Mouse (Mus musculus): Measurements from ENCODE around the gene Pdzd9. TPM values are rescaled to one million over a fixed set of nuclear protein-coding genes. Genes with fewer than 3 reads are reported as not detected.

Pdzd9 gene
- polyA plus RNA-seq, 1 experiment from 2014 or later, result 0.60 TPM

- ATAC-seq (ENCODE audit: insufficient number of reproducible peaks, insufficient read depth, low FRiP score, low TSS enrichment), result no peak
- 88% methylated on average over 6 of the region's 6 CpGs for WGBS
- Histone ChIP-seq H3K4me3 (no peak overlapping the region), H3K4me1 (no peaks in the 10 kb centered on the region), H3K27ac (no peak overlapping the region), H3K36me3 (no peaks in the 10 kb centered on the region), H3K9ac (no peak overlapping the region), H3K4me2 (replicated peaks) (no peak overlapping the region), H3K9me3 (no peaks in the 10 kb centered on the region), H3K27me3 (no peaks in the 10 kb centered on the region)
Observed at GRCm38 (mm10) chr7:120685227-120685626, 15.1 kb upstream of the Pdzd9 start.

- Histone ChIP-seq H3K36me3 (no peaks in the 10 kb centered on the region), H3K27ac (no peak overlapping the region), H3K9ac (no peak overlapping the region), H3K4me1 (no peaks in the 10 kb centered on the region), H3K27me3 (no peaks in the 10 kb centered on the region), H3K4me3 (no peak overlapping the region), H3K4me2 (replicated peaks) (no peak overlapping the region), H3K9me3 (no peaks in the 10 kb centered on the region)
- 73% methylated on average over 2 of the region's 2 CpGs for WGBS
- ATAC-seq (ENCODE audit: insufficient number of reproducible peaks, insufficient read depth, low FRiP score, low TSS enrichment), result no peak
Observed at GRCm38 (mm10) chr7:120684731-120685161, 14.6 kb upstream of the Pdzd9 start.

- WGBS, result 83% methylated on average over 4 of the region's 4 CpGs
- no peaks in the 10 kb centered on the region for H3K9me3 ChIP-seq
- H3K4me3 ChIP-seq, result no peak overlapping the region
- H3K4me2 ChIP-seq (replicated peaks), result no peak overlapping the region
- no peak for ATAC-seq (ENCODE audit: insufficient number of reproducible peaks, insufficient read depth, low FRiP score, low TSS enrichment)
- no peaks in the 10 kb centered on the region for H3K27me3 ChIP-seq
- no peaks in the 10 kb centered on the region for H3K36me3 ChIP-seq
- no peak overlapping the region for H3K9ac ChIP-seq
- no peak overlapping the region for H3K27ac ChIP-seq
- H3K4me1 ChIP-seq, result peaks cover 15% of the 10 kb centered on the region
Observed at GRCm38 (mm10) chr7:120682002-120682401, 11.9 kb upstream of the Pdzd9 start.

GRCm38 (mm10) chr7:120679023-120679422 lies 8.9 kb upstream of the Pdzd9 start:
- WGBS, result 62% methylated on average over 8 of the region's 8 CpGs
- H3K4me2 ChIP-seq (replicated peaks), result peak overlapping the region; percentile 81
- H3K4me1 ChIP-seq, result peaks cover 20% of the 10 kb centered on the region
- no peaks in the 10 kb centered on the region for H3K9me3 ChIP-seq
- 0 out of 2 replicates have a peak overlapping the region, but pooled peaks have one; percentile 7 for H3K9ac ChIP-seq
- H3K4me3 ChIP-seq, result 0 out of 2 replicates have a peak overlapping the region, but pooled peaks have one; percentile 90
- H3K36me3 ChIP-seq, result no peaks in the 10 kb centered on the region
- no peaks in the 10 kb centered on the region for H3K27me3 ChIP-seq
- no peak overlapping the region for H3K27ac ChIP-seq
- no peak for ATAC-seq (ENCODE audit: insufficient number of reproducible peaks, insufficient read depth, low FRiP score, low TSS enrichment)

GRCm38 (mm10) chr7:120677764-120678531 lies 7.8 kb upstream of the Pdzd9 start:
- 2% methylated on average over 41 of the region's 42 CpGs for WGBS

GRCm38 (mm10) chr7:120677001-120677643 lies 7.0 kb upstream of the Pdzd9 start, which contains the start of gene Mosmo:
TSS of gene Mosmo (plus strand) at chr7:120677618.
- Histone ChIP-seq H3K27me3 (no peaks in the 10 kb centered on the region), H3K9me3 (no peaks in the 10 kb centered on the region), H3K4me1 (peaks cover 20% of the 10 kb centered on the region), H3K36me3 (no peaks in the 10 kb centered on the region), H3K4me3 (peak within 1 kb of the TSS; percentile 90), H3K9ac (peak within 1 kb of the TSS; percentile 95), H3K4me2 (replicated peaks) (peak within 1 kb of the TSS; percentile 81), H3K27ac (peak within 1 kb of the TSS; percentile 73)
- WGBS, result 1% methylated on average over 44 of the region's 44 CpGs
- peak; percentile 93 for ATAC-seq (ENCODE audit: insufficient number of reproducible peaks, insufficient read depth, low FRiP score, low TSS enrichment)

More at GRCm38 (mm10) chr7:120677764-120678531, 7.8 kb upstream of the Pdzd9 start:
- peak overlapping the region; percentile 95 for H3K9ac ChIP-seq
- peaks cover 20% of the 10 kb centered on the region for H3K4me1 ChIP-seq
- H3K27ac ChIP-seq, result 0 out of 2 replicates have a peak overlapping the region, but pooled peaks have one; percentile 60
- ATAC-seq (ENCODE audit: insufficient number of reproducible peaks, insufficient read depth, low FRiP score, low TSS enrichment), result peak; percentile 57
- H3K27me3 ChIP-seq, result no peaks in the 10 kb centered on the region
- no peaks in the 10 kb centered on the region for H3K9me3 ChIP-seq
- peak overlapping the region; percentile 81 for H3K4me2 ChIP-seq (replicated peaks)
- peak overlapping the region; percentile 90 for H3K4me3 ChIP-seq
- H3K36me3 ChIP-seq, result no peaks in the 10 kb centered on the region

- no peak overlapping the region for H3K4me2 ChIP-seq (replicated peaks)
- H3K27ac ChIP-seq, result no peak overlapping the region
- H3K4me3 ChIP-seq, result no peak overlapping the region
- ATAC-seq (ENCODE audit: insufficient number of reproducible peaks, insufficient read depth, low FRiP score, low TSS enrichment), result no peak
- no peaks in the 10 kb centered on the region for H3K4me1 ChIP-seq
- H3K27me3 ChIP-seq, result no peaks in the 10 kb centered on the region
- WGBS, result 66% methylated on average over 2 of the region's 2 CpGs
- no peaks in the 10 kb centered on the region for H3K9me3 ChIP-seq
- no peak overlapping the region for H3K9ac ChIP-seq
- H3K36me3 ChIP-seq, result no peaks in the 10 kb centered on the region
Observed at GRCm38 (mm10) chr7:120671271-120671670, 1.1 kb upstream of the Pdzd9 start.

- no peak overlapping the region for H3K27ac ChIP-seq
- 98% methylated on average over 4 of the region's 4 CpGs for WGBS
- H3K9me3 ChIP-seq, result no peaks in the 10 kb centered on the region
- no peaks in the 10 kb centered on the region for H3K4me1 ChIP-seq
- H3K4me2 ChIP-seq (replicated peaks), result no peak overlapping the region
- no peak for ATAC-seq (ENCODE audit: insufficient number of reproducible peaks, insufficient read depth, low FRiP score, low TSS enrichment)
- peaks cover 28% of the 10 kb centered on the region for H3K36me3 ChIP-seq
- H3K9ac ChIP-seq, result no peak overlapping the region
- H3K4me3 ChIP-seq, result no peak overlapping the region
- H3K27me3 ChIP-seq, result no peaks in the 10 kb centered on the region
Observed at GRCm38 (mm10) chr7:120662079-120662478, 8.1 kb downstream of the Pdzd9 start.

GRCm38 (mm10) chr7:120647849-120648248 lies 22.3 kb downstream of the Pdzd9 start:
- no peaks in the 10 kb centered on the region for H3K4me1 ChIP-seq
- no peak overlapping the region for H3K4me2 ChIP-seq (replicated peaks)
- H3K4me3 ChIP-seq, result no peak overlapping the region
- no peak overlapping the region for H3K9ac ChIP-seq
- whole genome bisulfite sequencing, result 80% methylated on average over 2 of the region's 2 CpGs
- ATAC-seq (ENCODE audit: insufficient number of reproducible peaks, insufficient read depth, low FRiP score, low TSS enrichment), result no peak
- H3K36me3 ChIP-seq, result peaks cover 84% of the 10 kb centered on the region
- H3K9me3 ChIP-seq, result no peaks in the 10 kb centered on the region
- H3K27ac ChIP-seq, result no peak overlapping the region
- no peaks in the 10 kb centered on the region for H3K27me3 ChIP-seq

- no peaks in the 10 kb centered on the region for H3K9me3 ChIP-seq
- no peak overlapping the region for H3K4me3 ChIP-seq
- no peaks in the 10 kb centered on the region for H3K4me1 ChIP-seq
- H3K4me2 ChIP-seq (replicated peaks), result no peak overlapping the region
- no peak overlapping the region for H3K27ac ChIP-seq
- H3K36me3 ChIP-seq, result peaks cover 73% of the 10 kb centered on the region
- H3K27me3 ChIP-seq, result no peaks in the 10 kb centered on the region
- no peak overlapping the region for H3K9ac ChIP-seq
- 66% methylated on average over 4 of the region's 4 CpGs for WGBS
- ATAC-seq (ENCODE audit: insufficient number of reproducible peaks, insufficient read depth, low FRiP score, low TSS enrichment), result no peak
Observed at GRCm38 (mm10) chr7:120643217-120643616, 26.9 kb downstream of the Pdzd9 start.

- no peak overlapping the region for H3K27ac ChIP-seq
- peak overlapping the region; percentile 71 for H3K4me2 ChIP-seq (replicated peaks)
- no peaks in the 10 kb centered on the region for H3K9me3 ChIP-seq
- H3K4me1 ChIP-seq, result peaks cover 12% of the 10 kb centered on the region
- no peaks in the 10 kb centered on the region for H3K27me3 ChIP-seq
- under 1% methylated on average over 11 of the region's 11 CpGs for WGBS
- no peak for ATAC-seq (ENCODE audit: insufficient number of reproducible peaks, insufficient read depth, low FRiP score, low TSS enrichment)
- peak overlapping the region; percentile 91 for H3K9ac ChIP-seq
- peak overlapping the region; percentile 98 for H3K4me3 ChIP-seq
- H3K36me3 ChIP-seq, result peaks cover 27% of the 10 kb centered on the region
Observed at GRCm38 (mm10) chr7:120635821-120636220, 34.3 kb downstream of the Pdzd9 start.

- peak overlapping the region; percentile 71 for H3K4me2 ChIP-seq (replicated peaks)
- no peaks in the 10 kb centered on the region for H3K9me3 ChIP-seq
- no peaks in the 10 kb centered on the region for H3K27me3 ChIP-seq
- ATAC-seq (ENCODE audit: insufficient number of reproducible peaks, insufficient read depth, low FRiP score, low TSS enrichment), result peak; percentile 86; the same call in 1 of the 2 replicates
- WGBS, result under 1% methylated on average over 32 of the region's 32 CpGs
- peak overlapping the region; percentile 91 for H3K9ac ChIP-seq
- H3K27ac ChIP-seq, result peak overlapping the region; percentile 96
- H3K4me1 ChIP-seq, result peaks cover 12% of the 10 kb centered on the region
- peaks cover 24% of the 10 kb centered on the region for H3K36me3 ChIP-seq
- peak overlapping the region; percentile 98 for H3K4me3 ChIP-seq
Observed at GRCm38 (mm10) chr7:120635362-120635781, 34.8 kb downstream of the Pdzd9 start.

Measured in embryonic facial prominence, embryonic 12.5 days (tissue).